Mouse (Mus musculus) kidney, adult 9 months (tissue): Measurements from ENCODE around the gene Diras2.
"Not testable (repeated sequence)": the region's sequence is repeated elsewhere in the genome, so short reads cannot be mapped to it uniquely, and the experiment has no call there.

Source experiments
- DNase-seq: peaks from one replicate; pipeline ENCODE4 v3.0.0; 2022

Gene Diras2

GRCm38 (mm10) chr13:52516561-52516960 is 14.5 kb downstream of the Diras2 start:
- no peak for DNase-seq

GRCm38 (mm10) chr13:52516051-52516450 is 15.0 kb downstream of the Diras2 start:
- no peak for DNase-seq

DNA sequence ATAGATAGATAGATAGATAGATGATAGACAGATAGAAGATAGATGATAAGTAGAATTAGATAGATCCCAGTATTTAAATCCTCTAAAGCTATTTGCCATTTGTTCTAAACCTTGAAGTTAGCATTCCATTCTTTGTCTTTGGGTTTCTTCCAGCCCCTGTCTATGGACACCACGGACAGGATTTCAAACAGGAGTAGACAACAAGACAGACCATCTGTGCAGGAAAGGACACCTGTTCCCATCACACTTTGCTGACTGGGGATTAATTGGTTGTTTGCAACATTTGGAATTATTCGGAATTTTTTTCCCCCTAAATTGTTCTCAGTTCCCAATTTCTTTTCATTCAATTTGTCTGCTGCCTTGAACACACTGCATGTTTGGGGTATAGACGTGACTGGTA is 17.5 kb downstream of the Diras2 start:
- DNase-seq: no peak

- no peak for DNase-seq
Measured at GRCm38 (mm10) chr13:52512356-52512755, 18.7 kb downstream of the Diras2 start.

- peak; percentile 7 for DNase-seq
Measured at GRCm38 (mm10) chr13:52510172-52510880, 20.8 kb downstream of the Diras2 start.

- DNase-seq: no peak
Measured at GRCm38 (mm10) chr13:52507460-52508293, 23.4 kb downstream of the Diras2 start.

- DNase-seq: not testable (repeated sequence)
Measured at GRCm38 (mm10) chr13:52506822-52507221, 24.3 kb downstream of the Diras2 start.

GRCm38 (mm10) chr13:52505683-52506285 is 25.3 kb downstream of the Diras2 start:
- DNase-seq: not testable (repeated sequence)

DNA sequence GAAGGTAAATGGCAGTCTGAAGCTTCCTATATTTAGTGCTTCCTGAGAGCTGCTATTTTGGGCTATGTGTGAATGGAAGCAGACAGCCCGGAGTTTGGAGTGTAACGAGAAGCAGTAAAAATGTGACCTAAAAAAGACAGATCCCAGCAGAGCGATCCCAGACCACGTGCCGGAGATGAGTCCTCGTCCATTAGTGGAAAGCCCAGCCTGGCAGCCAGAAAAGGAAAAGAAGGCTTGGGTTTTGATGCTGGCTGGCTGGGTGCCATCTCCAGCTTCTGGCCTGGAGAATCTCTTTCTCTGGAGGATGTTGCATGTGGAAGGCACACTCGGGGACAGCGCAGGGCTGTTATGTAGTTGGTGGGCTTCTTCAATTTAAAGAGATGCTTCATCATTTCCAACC is 29.4 kb downstream of the Diras2 start:
- DNase-seq: no peak

- no peak for DNase-seq
Measured at GRCm38 (mm10) chr13:52497029-52497550, 34.0 kb downstream of the Diras2 start.

DNA sequence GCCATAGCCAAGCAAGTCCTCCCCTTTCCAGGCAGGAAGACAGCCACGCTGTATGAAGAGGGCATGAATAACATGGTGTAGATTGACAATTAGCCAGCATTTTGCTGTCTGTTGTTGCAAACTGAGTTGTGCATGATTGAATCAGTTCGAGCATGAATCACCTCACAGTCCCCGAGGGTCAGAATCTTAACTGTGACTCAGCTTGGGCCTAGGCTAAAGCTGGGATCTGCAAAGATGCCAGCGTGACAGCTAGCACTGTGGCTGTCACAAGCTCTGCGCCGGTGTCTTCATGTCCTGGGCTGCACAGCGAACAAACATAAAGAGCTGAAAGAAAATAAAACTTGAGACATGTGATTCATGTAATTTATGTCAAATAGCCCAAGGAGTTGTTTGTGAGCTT is 42.3 kb downstream of the Diras2 start:
- no peak for DNase-seq

- no peak for DNase-seq
Measured at GRCm38 (mm10) chr13:52484064-52484463, 47.0 kb downstream of the Diras2 start.

- no peak for DNase-seq
Measured at GRCm38 (mm10) chr13:52481786-52482185, 49.3 kb downstream of the Diras2 start.

DNA sequence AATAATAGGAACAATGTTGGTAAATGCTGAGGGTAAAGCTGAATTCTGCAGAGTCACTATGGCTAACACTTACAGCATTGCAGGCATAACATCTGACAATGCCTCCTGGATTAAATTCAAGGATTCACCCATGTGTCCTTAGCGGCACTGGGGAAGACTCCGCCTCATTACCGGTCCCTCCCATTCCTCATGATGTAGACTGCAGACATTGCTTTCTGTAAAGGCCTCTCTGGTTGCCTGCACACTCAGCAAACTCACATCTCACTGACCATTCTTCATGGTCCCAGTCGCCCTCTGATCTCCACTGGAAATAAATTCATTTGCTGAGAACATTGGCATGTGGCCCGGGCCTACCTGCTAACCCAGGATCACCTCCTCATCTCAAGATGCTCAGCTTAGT is 51.9 kb downstream of the Diras2 start:
- no peak for DNase-seq

GRCm38 (mm10) chr13:52476998-52477601 is 54.0 kb downstream of the Diras2 start:
- no peak for DNase-seq

GRCm38 (mm10) chr13:52476222-52476621 is 54.9 kb downstream of the Diras2 start:
- peak; percentile 14 for DNase-seq

GRCm38 (mm10) chr13:52475264-52475663 is 55.8 kb downstream of the Diras2 start:
- DNase-seq: no peak

DNA sequence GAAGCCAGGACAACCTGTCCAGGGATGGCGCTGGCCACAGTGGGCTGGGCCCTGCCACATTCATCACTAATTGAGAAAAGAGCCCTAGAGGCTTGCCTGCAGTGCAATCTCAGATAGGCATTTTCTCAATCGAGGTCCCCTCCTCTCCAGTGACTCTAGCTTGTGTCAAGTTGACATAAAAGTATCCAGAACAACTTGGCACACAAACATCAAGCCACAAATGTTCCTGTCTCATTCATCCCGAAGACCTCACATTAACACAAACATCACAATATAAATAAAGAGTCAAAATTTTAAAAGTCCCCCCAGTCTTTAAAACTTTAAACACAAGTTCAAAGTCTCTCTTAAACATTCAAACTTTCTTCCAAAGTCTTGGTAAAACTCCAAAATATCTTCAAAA is 56.3 kb downstream of the Diras2 start:
- DNase-seq: no peak

GRCm38 (mm10) chr13:52469795-52470690 is 61.0 kb downstream of the Diras2 start:
- DNase-seq: no peak

- DNase-seq: no peak
Measured at GRCm38 (mm10) chr13:52465141-52465540, 65.9 kb downstream of the Diras2 start.

DNA sequence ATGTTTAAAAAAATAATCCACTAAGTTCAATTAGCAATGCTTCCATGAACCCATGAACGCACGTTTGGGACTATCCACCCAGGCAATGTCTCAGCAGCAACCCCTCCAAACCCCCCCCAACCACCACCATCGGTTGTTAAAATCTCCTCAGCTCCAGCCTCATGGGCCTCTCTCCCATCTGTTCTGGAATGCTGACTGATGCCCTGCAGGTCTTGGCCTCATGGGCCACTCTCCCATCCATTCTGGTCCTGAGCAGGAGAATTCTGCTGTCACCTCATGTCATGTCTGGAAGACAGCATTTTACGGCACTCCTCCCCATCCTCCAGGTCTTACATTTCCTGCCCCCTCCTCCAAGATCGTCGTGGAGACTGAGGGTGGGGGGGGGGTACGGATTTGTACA is 71.1 kb downstream of the Diras2 start:
- no peak for DNase-seq

GRCm38 (mm10) chr13:52457889-52458324 is 73.2 kb downstream of the Diras2 start:
- no peak for DNase-seq
